Mouse (Mus musculus): ENCODE results near the gene Tlr4.

Tlr4 gene

DNA sequence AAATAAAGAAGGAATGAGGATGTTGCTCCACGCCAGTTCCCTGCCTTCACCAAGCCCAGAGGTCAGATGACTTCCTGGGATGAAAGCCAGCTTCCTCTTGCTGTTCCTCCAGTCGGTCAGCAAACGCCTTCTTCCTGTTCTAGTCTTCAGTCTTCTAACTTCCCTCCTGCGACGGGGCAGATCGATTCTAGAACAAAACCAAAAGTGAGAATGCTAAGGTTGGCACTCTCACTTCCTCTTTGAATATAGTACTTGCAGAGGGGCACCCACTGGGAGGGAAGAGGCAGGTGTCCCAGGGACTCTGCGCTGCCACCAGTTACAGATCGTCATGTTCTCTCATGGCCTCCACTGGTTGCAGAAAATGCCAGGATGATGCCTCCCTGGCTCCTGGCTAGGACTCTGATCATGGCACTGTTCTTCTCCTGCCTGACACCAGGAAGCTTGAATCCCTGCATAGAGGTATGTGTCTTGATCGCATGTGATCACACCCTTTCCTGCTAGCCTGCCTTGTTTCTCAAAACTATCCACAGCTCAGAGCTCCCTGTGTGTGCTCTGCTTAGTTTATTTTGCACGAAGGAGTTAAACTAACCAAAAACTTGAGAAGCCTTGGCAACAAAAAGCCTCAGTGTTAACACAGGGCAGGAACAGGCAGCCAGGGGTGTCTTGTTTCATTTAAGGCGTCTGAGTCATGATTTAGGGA lies at the start of gene Tlr4:
Tlr4 (plus strand) TSS at position 122 of the 700 bp plus-strand sequence.
- peak; percentile 79 to 89 for DNase-seq

DNA sequence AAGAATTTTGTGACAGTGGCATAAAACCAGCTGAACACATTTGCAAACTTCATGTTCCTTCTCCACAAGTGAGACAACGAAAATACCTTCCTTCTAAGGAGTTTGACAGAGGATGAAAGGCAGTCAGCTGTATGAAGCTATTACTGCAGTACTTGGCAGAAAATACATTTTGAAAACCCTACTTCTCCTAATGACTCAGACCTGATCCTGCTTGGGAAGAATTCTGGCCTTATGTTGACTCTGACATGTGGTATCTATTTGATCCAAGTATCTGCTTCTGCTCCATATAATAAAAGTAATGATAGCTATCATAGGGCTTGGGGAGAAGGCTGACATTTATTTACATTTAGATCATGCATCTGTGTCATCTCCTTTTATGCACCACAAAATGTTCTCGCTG lies 33.1 kb upstream of the Tlr4 start:
- no peak for DNase-seq

DNA sequence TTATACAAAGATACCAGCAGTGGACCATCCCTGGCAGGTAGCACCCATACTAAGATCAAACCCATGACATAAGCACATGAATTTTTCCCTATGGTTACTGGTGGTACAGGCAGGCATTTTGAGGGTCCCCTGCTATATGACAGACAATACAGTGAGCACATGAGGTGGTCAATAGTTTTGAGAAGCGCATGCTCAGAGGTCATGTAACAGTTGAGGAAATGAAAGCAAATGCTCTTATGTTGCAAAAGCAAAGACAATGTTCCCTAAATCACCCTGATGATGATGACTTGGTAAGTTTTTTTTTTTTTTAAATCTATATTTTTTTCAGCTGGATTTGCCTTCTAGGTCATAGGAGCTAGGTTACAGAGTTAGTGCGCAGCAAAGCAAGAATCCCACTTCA lies 30.7 kb upstream of the Tlr4 start:
- DNase-seq: no peak

DNA sequence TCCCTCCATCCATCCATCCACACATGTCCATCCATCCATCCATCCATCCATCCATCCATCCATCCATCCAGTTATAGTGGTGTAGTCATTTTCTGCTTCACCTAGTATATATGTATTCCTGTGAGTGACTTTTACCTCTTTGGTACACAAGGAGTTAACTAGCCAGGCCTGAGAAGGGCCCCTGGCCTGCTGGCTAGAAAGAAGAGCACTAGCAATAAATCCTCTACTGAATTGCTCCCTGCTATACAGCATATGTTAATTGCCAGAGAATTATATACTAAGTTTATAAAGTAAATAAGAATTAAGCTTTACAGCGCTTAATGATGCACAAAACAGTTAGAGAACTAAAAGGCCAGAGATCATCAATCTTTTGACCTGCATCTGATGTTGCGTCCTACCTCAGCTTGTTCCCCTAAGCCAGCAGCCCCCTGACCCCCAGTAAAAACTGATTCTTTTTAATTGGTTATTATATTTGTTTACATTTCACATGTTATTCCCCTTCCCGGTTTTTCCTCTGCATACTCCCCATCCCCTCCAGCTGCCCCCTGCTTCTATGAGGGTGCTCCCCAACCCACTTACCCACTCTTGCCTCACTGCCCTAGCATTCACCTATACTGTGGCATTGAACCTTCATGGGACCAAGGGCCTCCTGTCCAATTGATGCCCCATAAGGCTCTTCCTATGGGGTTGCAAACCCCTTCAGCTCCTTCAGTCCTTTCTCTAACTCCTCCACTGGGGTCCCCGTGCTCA lies 22.7 kb upstream of the Tlr4 start:
- DNase-seq: no peak

DNA sequence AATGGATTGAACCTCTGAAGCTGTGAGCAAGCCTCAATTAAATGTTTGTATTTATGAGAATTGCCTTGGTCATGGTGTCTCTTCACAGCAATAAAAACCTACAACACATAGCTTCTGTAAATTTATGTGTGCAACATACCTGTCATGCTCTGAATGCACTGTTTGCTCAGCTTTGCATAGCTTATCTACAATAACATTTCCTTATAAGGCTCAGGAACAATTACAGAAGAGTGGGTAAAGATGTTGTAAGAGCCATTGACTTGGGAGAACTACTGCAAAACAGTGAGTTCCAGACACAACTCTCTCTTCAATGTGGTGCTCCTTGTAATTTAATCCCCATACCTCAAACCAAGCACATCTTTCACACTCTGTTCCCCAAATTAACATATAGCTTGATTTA lies 21.6 kb upstream of the Tlr4 start:
- no peak for DNase-seq

DNA sequence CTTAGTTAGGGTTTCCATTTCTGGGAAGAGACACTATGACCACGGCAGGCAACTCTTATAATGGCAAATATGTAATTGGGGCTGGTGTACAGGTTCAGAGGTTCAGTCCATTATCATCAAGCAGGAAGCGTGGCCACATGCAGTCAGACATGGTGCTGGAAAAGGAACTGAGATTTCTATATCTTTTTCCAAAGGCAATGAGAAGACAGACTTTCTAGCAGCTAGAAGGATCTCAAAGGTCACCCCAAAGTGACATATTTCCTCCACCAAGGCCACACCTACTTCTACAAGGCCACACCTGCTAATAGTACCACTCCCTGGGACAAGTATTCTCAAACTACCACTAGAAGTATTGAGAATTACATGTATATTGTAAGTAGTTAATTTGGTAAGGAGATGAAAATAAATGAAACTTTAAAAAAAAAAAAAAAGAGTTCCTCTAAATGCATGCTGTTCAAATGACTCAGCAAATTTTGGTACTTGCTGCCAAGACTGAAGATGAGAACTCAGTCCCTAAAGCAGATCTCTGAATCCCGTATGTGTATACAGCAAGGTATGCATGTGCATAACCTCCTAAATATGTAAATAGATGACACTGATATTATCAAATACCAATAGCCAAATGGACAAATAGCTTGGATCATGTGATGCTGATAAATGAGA lies 10.9 kb upstream of the Tlr4 start:
- no peak for DNase-seq

DNA sequence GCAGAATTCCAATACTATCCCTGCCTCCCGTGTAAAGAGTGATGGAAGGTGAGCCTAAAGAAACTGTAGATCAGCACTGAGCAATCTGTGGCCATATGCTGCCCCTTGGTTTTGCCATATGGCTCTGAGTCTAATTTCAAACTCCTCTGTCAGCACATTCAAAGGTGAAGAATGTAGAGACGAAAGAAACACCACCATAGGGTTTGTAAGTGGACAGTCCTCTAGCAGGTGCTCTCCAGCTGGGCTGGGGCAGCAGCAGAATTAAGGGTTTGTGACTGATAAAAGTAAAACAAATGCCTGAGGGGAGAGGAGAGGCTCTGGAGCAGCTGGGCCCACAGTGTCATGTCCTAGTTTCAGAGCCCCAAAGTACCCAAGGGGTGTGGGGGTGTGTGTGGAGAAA lies 6.2 kb upstream of the Tlr4 start:
- DNase-seq: no peak

DNA sequence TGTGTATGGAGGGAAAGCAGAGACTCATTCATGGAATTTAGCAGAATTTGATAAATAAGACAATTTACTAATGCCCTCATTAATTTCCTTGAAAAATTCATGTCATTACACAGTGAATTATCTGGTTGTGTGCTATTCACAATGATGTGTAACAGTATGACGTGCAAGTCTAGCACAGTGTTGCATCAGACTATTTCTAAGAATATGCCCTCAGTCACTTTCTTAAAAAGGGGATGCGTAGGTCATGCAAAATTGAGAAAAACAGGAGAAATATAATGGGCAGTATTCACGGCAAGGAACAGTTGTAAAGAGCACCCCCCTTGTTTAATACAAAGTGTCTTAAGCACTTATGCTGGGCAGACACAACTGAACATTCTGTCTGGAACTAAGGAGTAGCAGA lies 5.6 kb upstream of the Tlr4 start:
- DNase-seq: no peak

DNA sequence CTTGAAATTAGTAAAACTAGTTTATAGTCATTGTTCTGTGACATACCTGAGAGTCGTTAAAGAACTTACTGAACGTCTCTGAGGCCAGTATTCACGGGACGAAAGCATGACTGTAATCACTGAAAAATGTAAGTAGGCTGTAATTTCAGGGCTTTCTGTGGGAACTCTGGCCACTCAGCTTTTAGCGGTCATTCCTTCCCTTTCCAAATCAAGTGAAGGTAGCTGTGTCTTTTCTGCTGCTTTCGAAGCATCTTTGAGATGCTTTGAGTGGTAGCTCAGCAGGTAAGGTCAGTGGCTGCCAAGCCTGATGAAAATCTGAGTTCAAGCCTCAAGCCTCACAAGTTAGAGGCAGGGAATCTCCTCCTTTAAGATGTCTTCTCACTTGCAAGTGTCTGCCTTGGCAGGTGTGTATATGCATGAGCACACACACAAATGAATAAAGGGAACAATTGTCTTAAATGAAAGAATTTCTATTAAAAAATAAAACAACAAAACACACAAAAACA lies 832 bp downstream of the Tlr4 start:
- DNase-seq: peak in 1 of 2 experiments; percentile 1

GRCm38 (mm10) chr4:66828686-66829085 lies 1.3 kb downstream of the Tlr4 start:
- peak in 1 of 2 experiments; percentile 30 for DNase-seq

DNA sequence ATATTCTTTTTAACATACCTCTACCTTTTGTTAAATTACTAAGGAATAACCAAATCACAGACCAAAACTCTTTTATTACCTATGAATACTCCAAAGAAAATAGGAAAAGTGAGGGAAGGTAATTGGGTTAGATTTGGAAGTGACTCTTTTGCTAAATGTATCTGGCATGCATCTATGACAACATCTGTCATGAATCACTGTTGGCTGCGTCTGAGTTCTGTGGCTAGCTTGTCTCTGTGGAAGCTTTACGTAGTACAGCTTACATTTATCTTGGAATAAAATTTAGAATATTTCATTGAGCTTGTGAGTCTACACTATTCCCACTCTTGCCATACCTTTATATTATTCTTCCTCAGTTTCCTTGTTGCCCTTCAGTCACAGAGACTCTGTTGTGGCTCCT lies 10.7 kb downstream of the Tlr4 start:
- DNase-seq: no peak

DNA sequence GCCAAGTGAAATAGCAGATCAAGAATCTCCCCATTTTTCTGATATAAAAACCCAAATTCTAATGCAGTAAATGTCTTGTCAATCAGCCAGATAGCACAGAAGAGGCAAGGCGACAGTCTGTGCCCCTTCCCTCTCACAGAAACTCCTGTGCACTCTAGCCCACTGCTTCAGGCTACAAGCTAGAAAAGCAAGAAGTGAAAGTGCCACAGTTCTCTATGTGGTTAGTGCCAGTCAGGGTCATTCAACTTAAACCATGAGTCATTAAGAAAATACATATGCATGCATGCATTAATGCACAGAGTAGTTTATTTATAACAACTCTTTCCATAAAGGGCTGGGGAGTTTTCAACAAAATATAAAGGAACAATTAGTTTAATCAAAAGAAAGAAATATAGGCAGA lies 15.9 kb downstream of the Tlr4 start:
- no peak for DNase-seq

DNA sequence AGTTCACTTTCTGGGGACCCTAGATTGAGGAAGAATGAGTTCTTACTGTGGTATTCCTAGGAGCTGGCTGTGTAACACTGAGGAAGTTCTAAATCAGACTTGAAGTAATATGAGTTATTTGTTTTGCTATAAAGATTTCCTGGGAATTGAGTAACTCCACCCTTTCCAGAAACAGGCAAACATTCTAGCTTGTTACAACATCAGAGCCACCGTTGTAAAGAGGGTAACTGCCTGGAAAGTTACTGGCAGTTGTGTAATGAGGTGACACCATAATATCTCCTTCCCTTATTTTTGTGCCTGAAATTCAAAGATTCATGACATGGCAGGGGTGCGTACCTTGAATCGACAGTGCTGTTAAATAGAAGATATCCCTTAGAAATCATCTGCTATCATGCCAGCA lies 24.6 kb downstream of the Tlr4 start:
- peak in 1 of 2 experiments; percentile 36 for DNase-seq

GRCm38 (mm10) chr4:66856992-66857391 lies 29.6 kb downstream of the Tlr4 start:
- no peak for DNase-seq

DNA sequence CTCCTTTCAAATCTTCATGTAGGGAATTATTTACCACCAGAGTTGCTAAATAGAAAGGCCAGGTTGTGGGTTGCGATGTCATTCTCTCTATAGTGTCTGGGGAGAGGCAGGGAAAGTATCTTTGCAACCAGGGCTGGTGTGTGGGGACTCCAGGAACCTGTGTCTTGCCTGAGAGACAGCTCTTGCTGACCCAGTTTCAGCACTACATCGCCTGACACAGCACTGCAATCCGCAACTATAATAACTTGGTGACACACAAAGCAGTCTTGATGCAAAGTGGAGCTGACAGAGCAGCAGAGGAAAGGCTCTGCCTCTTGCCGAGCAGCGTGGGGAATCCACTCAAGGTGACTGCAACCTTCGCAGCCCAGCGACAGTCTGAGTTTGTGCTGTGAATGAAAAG lies 42.5 kb downstream of the Tlr4 start:
- DNase-seq: no peak

- no peak for DNase-seq
These were observed 44.6 kb downstream of the Tlr4 start for GRCm38 (mm10) chr4:66872026-66872425.

- DNase-seq: no peak
These were observed 46.0 kb downstream of the Tlr4 start for GRCm38 (mm10) chr4:66873342-66873741.

GRCm38 (mm10) chr4:66875751-66876150 lies 48.4 kb downstream of the Tlr4 start:
- DNase-seq: no peak

GRCm38 (mm10) chr4:66877609-66878008 lies 50.2 kb downstream of the Tlr4 start:
- DNase-seq: no peak

- DNase-seq: no peak
These were observed 54.1 kb downstream of the Tlr4 start for GRCm38 (mm10) chr4:66881496-66881895.

DNA sequence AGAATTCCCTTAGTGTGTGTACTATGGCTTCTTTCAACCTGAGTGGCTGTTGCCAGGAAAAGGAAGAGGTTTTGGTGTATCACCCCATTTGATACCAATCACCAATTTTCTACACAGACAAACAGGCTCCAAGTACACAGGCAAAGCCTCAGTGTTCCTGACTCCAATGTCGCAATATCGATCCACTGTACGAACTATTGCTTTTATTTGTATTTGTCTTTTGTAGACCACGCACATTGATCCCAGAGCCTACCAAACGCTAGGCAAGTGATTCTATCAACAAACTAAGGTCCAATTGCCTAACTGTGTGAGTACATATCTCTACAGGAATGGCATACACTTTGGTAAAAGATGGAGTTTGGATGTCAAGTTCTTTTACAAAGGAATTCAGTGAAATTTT lies 55.9 kb downstream of the Tlr4 start:
- no peak for DNase-seq

- DNase-seq: no peak
These were observed 67.2 kb downstream of the Tlr4 start for GRCm38 (mm10) chr4:66894547-66894946.

DNA sequence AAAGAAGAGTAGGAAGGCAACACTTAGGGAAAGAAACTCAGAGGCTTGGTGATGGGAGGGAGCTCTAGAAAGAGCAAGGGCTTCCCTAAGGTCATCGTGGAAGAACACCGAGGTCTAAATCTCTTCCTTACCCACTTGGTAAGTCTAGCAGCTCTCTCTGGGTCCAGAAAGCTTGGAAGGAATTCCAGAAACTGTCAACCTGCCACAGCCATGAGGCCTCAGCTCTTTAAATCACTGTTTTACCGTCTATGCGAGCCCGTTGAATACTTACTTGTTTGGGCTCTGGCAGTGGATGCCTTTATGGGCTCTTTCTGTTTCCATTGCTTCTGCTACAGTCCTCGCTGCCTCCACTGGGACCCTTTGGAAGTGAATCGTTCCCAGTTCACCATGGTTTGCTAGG lies 67.6 kb downstream of the Tlr4 start:
- DNase-seq: no peak

GRCm38 (mm10) chr4:66900126-66900525 lies 72.7 kb downstream of the Tlr4 start:
- no peak for DNase-seq

Measured in kidney, postnatal 36 days (tissue).